Mouse (Mus musculus) ZHBTc4 (cell line): ENCODE results near the gene Sstr3.

ENCODE experiments used
- DNase-seq: peaks from one replicate; pipeline ENCODE4 v3.0.0-alpha.2; 2011; ENCODE audit warnings: low read depth, low spot score

The Sstr3 gene

DNA sequence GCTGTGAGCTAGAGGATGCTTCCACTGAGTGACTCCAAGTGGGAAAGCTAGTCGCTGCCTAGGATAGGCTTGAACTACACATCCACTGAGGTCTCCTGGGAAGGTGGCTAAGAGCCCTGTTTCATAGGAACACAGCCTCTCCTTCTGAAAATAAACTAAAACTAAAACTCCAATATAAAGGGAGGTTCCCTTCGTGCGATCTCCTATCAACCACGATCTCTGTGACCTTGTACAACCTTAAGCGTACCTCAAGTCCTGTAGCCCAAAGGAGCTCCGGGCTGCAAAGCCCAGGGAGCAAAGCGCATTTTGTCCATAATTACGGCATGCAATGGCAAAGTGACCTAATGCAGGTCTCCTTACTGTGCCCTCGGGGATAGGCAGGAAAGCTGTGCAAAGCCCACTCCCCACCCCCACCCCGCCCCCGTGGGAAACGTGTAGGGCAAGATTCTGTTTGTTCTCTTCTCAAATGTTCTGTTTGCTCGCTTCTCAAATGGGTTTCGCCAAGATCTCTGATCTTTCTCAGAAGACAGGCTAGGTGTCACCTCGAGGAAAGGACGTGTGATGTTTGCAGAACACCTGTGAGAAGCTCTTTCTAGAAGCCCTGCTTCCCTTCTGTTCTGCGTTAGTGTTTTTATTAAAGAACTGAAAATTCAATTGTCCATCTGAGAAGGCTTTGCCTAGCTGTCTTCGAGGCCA, 41.9 kb downstream of the Sstr3 start:
- DNase-seq: no peak

DNA sequence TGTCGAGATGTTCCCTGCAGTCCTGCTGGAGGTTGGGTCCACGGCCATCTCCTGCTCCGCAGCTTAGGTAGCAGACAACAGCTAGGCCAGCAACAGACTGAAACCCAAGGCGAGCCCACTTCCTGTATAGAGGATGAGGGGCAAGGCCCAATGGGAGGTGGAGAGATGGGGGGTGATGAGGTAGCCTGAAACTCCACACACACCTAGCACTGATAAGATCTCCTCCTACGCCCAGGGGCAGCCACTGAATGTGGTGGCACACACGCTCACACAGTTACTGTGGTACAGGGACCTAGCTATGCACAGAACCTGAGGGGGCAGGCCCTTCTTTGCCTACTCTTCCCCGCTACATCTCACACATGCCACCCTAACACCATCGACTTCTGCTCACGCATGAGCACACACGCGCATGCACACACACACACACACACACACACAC, 49.5 kb downstream of the Sstr3 start, which contains the start of gene Il2rb:
Gene Il2rb, minus strand, starts transcription at position 304 of the 439 bp plus-strand sequence.
- no peak for DNase-seq

DNA sequence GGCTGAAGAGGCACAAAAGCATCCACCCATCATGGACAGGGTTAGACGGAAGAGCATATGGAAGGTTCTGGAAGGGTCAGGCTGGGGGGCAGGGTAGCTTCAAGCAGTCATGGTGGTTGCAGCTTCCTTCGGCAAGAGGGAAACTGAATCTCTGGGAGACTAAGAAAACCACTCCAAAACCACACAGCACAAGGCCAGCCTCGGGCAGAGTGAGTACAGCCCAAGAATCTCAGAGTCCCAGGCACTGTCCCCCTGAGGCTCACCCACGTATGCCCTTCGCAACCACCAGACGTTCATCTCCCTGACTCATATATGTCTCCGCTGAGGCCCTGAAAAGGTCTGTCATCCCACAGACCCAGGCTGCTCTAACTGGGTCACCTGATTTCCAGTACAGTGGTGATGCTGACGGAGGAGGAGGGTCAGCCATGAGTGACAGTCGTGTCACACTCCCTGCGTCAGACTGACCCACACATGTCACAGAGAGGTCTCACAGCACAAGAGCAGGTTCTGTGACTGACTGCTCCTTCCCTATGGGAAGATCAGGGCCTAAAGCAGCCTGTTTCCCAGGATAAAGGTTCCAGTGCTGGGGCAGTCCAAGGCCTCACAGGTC, 51.0 kb downstream of the Sstr3 start:
- DNase-seq: no peak

- no peak for DNase-seq
Observed at GRCm38 (mm10) chr15:78491301-78491700, 53.2 kb downstream of the Sstr3 start.

DNA sequence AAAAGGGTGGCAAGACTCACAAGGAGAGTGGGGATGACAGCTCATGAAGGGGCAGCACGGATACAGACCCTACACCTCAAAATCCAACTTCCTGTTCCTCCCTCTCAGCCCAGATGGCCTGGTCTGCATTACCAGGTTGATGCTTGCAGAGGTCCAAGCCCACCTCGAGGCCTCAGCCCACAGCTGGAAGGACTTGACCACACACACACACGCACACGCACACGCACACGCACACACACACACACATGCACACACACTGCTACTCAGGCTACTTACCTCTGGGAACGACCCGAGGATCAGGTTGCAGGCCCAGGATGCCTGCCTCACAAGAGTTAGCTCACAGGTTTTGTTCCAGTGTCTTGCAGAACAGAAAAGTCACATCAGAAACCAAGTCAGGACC, 54.6 kb downstream of the Sstr3 start:
- no peak for DNase-seq

DNA sequence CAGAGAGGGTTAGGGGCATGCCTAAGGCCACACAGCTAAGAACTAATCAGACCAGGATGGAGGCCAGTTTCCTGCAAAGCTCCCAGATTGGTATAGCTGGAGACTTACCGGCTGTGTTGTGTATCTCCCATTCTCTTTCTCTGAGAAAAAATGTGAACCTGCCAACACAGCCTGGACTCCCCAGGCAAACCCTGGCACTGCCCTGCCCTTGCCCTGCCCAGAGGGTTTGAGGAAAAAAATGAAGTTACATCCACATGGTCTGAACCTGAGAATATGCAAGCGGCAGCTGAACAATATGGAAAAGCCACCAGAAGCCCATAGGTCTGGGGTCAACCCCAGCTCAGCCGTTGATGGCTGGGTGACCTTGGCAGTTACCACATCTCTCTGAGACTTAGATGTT, 55.2 kb downstream of the Sstr3 start:
- no peak for DNase-seq

DNA sequence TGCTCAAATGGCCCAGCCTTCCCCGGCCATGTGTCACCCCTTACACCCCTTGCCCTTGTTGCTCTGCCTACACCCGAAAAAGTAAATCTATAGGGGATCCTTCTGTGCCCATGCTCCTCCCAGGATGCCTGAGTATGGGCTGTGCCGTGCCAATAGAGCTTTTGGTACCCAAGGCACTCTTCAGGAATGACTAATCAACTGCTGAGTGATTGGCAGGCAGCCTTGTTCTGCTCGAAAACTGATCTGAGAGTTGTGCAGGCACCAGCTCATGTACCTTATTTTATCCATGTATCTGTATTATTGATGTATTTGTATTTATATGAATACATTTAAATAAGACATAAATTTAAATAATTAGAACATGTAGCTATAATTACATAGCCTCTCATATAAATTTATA, 57.4 kb downstream of the Sstr3 start:
- DNase-seq: no peak
